Mouse (Mus musculus) thymus, adult 18-20 months (tissue): Measurements from ENCODE around the gene Mcf2l.

Source experiments
- DNase-seq, 2 experiments: peaks; one replicate each; pipeline ENCODE4 v3.0.0; 2022; ENCODE audit warnings: mixed read lengths in 2 of 2

The Mcf2l gene

DNA sequence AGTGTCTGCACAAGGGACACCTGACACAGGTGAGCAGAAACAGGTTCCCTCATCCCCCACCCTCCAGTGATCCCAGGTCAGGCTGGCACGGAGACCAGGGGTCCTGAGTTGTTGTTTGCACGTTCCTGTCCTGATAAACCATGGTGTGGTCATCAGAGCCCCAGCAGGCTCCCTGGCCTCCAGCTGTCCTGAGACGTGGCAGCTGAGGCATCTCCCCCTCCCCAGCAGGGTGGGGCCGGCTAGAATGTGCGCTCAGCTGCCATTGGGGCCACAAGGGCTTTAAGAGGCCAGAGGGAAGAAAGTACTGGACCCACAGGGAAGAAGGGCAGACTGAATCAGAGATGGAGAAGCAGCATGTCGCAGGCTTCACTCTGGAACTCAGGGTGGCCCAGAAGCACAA is 79.1 kb downstream of the Mcf2l start:
- no peak for DNase-seq

- no peak for DNase-seq
These were observed 81.8 kb downstream of the Mcf2l start for GRCm38 (mm10) chr8:12955362-12955879.

- DNase-seq, result no peak
These were observed 82.3 kb downstream of the Mcf2l start for GRCm38 (mm10) chr8:12955880-12956279.

DNA sequence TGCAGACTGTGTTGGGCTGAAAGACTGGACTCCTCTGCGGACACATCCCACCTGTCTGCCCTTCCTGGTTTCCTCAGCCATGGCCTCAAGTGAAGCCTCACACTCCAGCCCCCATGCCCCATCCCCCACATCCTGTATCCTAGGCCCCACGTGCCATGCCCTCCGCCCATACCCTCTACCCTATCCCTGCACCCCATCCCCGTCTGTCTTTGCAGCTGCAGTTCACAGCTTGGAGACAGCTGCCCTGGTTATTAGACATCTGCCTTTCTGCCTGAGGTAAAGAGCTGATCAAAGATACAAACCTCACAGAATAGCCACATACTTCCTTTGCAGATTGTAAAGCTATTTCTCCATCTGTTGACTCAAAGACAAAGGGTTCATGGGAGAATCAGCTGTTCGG is 83.3 kb downstream of the Mcf2l start:
- DNase-seq, result peak in 1 of 2 experiments; percentile 48

GRCm38 (mm10) chr8:12957419-12957818 is 83.8 kb downstream of the Mcf2l start:
- no peak for DNase-seq

DNA sequence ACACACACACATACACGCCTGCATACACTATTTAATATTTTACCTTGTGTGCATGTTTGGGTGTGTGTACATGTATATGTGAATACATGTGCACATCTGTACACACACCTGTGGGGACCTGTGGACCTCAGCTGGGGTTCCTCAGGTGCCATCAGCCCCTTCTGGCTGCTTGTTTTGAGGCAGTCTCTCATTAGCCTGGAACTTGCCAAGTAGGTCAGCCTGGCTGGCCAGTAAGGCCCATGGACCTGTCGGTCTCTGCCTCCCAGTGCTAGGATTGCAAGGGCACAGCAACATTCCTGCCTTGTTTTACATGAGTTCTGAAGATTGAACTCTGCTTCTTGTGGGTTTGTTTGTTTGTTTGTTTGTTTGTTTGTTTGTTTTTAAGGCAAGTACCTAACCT is 87.0 kb downstream of the Mcf2l start:
- DNase-seq, result no peak

- no peak for DNase-seq
These were observed 87.6 kb downstream of the Mcf2l start for GRCm38 (mm10) chr8:12961211-12961610.

DNA sequence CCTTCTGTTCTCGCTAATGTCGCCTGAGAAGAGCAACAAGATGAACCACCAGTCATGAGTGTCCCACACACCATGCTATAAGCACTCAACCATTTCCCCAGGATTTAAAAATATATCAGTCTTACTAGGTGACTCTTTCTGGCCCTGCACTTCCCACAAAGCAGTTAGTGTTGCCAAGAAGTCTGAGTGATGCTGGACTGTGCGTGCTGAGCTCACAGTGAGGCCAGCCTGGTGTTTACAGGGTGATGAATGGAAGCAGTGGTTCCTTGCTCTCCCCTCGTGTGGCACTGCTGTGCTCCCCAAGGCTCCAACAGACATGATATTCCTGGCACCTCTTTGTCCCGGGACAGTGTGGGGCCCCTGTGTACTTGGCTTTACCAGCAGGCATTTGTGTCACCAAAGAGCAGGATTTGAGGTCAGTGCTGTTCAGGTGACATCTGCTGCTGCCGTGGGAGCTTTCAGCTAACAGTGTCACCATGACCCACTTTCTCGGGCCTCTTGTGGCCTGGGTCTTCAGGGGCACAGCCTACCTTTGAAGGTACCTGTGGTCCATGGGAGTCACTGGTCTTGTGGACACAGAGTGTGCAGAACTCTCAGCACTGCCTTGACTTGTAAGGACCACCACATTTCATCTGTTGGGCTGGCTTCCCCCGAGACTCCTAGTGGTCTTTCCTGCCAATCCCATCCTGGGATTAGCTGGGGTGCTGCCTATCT is 88.4 kb downstream of the Mcf2l start:
- DNase-seq, result no peak

DNA sequence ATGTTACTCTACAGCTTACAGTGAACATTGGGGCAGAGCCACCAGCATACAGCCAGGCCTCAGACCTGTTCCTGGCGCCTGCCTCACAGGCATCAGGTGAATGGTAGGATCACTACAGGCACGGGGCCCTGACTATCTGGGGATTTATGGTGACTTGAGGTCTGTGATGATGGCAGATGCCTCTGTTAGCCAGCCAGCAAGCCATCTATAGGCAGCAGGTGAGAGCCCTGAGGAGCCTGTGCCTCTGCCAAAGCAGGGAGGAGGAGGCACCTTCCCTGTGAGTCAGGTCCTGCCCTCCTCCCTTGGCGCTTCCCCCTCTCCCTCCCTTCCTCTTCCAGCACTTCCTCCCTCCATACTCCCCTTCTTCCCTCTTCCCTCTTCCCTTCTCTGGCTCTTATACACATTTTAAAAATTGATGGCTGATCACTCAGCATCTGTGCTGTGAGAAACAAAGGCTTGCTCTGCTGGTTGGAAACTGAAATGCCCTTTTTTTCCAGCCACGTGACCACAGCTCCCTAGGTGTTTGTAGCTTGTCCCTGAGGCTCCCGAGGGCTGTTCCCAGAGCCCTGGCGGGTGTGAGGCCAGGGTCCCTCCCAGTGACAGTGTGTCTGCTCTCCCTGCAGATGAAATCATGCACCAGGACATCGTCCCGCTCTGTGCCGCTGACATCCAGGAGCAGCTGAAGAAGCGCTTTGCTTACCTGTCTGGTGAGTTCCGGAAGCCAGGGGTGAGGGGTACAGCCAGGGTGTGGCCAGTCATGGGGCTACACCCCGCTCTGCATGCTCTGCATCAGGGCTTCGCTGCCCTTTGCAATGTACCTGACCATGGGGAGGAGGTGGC is 89.2 kb downstream of the Mcf2l start:
- no peak for DNase-seq

DNA sequence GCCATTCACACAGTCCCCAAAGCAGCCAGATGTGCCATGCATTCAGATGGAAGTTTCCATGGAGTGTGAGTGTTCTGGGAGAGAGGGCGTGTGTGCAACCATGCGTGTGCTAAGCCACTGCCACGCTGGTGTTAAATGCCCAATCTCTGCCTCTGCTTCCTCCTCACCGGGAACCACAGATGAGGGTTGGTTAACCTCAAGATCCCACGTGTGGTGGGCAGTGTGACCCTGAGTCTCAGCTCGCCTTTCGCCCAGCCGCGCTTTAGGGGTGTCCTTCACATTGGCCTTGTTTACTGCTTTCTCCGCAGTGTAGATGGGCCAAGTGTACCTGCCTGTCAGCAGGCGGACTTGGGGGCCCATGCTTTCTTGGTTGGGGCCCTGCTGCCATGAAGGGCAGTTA is 102.7 kb downstream of the Mcf2l start:
- no peak for DNase-seq

DNA sequence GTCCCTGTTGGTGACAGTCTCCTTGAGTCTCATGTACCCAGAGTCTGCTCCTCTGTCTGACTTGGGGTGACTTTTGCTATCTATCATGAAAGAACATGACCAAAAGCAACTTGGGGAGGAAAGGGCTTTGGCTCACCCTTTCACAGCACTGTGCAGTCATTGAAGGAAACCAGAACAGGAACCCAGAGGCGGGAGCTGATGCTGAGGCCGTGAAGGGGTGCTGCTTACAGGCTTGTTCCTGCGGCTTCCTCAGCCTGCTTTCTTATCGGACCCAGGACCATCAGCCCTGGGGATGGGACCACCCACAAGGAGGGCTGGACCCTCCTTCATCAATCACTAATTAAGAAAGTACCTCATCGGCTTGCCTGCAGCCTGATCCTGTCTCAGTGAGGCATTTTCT is 103.1 kb downstream of the Mcf2l start:
- DNase-seq, result no peak

DNA sequence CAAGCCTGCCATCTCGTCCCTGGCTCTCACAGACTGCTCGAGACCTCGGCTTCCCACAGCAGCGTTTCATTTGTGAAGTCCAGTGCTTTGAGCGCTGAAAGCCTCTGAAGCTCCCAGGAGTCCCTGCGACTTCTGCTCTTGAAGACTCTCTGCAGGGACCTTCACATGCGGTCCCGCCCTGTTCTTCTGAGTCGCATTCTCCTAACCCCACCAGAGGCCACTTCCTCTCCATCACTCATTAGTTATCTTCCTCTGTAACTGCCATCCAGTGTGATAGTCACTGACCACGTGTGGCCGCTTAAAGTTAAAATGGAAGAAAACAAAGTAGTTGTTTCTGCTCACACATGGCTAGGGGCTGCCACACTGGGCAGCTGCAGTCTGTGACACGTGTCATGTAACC is 103.7 kb downstream of the Mcf2l start:
- no peak for DNase-seq

DNA sequence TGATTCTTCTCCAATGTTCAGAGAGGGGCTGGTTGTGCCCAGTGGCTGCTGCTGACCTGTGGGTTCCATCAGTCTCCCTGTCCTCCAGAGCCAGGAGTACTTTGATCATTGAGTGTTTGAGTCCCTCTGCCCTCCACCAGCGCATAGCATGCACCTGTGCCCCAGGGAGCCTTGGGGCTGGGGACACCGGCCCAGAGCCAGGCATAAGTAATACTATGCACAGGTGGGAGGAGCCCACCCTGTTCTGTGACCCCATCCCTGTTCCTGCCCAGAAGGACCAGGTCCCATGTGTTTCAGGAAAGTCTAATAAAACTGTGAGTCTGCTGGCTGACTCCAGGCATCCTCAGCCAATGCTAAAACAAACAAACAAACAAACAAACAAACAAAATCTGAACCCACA is 104.7 kb downstream of the Mcf2l start:
- DNase-seq, result no peak

DNA sequence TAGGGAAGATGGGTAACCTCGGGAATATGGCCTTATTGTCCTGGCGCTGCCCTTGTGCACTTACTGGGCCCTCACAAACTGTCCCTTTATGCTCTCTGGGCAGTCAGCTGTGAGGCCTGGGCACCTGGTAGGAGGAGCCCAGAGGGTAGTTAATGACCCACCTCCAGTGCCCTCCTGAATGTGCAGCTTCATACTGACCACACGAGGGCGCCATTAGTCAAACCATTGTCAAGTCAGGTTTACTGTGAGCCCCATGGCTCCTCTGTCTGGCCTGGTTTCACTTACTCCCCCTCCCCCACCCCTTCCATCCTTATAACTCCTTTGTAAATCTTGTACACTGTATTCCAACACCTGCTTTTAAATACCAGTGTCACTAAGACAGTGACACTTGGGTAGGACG is 105.1 kb downstream of the Mcf2l start:
- peak in 1 of 2 experiments; percentile 23 for DNase-seq

- no peak for DNase-seq
These were observed 110.3 kb downstream of the Mcf2l start for GRCm38 (mm10) chr8:12983681-12984467.

GRCm38 (mm10) chr8:12984601-12985243 is 111.1 kb downstream of the Mcf2l start:
- no peak for DNase-seq

DNA sequence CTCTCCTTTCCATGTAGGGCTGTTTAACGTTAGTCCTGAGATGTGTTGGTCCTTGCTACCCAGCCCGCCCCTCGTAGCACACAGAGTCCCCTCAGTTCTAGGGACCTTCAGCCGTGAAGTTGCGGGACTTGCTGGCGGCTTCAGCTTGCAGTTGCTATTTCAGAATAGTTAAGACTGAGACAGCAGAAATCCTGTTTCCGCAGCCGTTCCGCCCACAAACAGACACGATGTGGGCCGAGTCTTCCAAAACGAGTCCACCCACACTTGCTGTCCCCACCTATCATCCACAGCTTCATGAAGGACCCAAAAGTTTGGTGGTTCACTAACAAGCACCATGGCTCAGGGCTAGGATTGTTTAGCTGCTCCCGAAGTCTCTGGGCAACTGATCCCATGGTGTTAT is 111.7 kb downstream of the Mcf2l start:
- DNase-seq, result no peak

DNA sequence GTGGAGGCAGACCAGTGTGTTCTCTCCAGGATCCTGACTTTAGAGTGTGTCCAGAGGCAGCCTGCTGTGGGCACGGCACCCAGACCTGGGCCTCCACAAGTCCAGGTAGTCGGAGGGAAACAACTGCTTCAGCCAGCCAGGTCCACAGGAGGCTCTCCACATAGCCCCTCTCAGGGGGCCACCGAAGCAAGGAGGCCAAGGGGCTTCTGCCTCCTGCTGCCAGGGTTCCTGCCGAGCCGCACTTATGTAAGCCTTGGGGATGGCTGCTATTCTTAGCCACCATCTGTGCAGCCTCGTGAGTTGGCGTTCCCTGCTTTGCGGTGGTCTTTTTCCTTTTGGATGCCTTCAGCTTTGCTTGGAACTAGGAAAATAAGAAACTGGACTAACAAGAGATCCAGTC is 114.0 kb downstream of the Mcf2l start:
- no peak for DNase-seq

- no peak for DNase-seq
These were observed 115.3 kb downstream of the Mcf2l start for GRCm38 (mm10) chr8:12988722-12989430.

GRCm38 (mm10) chr8:12991411-12991810 is 117.8 kb downstream of the Mcf2l start:
- DNase-seq, result no peak

- DNase-seq, result no peak
These were observed 120.9 kb downstream of the Mcf2l start for GRCm38 (mm10) chr8:12994468-12994867.

DNA sequence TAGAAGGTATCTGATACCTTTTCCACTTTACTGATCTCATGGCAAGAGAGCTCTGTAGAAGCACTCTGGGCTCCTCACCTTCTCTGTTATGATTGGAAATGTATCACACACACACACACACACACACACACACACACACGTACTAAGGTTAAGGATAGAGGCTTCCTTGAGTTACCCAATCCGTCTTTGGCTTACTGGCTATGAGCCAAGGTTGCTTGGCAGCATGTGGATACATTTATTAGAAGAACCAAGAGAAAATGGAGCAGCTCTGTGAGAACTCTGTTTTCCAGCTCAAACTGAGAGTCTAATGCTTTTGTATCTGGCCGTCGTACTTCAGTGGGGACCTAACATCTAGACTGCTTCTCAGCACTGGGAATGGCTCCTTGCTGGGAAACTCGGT is 121.9 kb downstream of the Mcf2l start:
- no peak for DNase-seq
